8 mouse cellular contexts compared by ENCODE assay signal in genomic region chr12:32819823-32820605, GRCm38 (mm10). TPM values are rescaled to one million over a fixed set of nuclear protein-coding genes. Genes with fewer than 3 reads are reported as not detected.
DNase-seq lines count a peak whose midpoint lies in the region; ATAC-seq and TF ChIP-seq lines count a peak whose summit lies in the region.

No protein-coding gene starts in this region.

- H3K4me2 ChIP-seq in kidney, embryonic 14.5 days (replicated peaks; ENCODE audit: low read depth, low read length) = peak overlapping the region; percentile 59
- H3K4me2 ChIP-seq in limb, embryonic 15.5 days = peak overlapping the region; percentile 59

- no peak for TF ChIP-seq CTCF in bone marrow macrophage, adult 2 months (IDR thresholded peaks at IDR 0.05; ENCODE audit: low read depth, low read length)
- TF ChIP-seq CTCF in embryonic fibroblast, embryonic 13.5 days (IDR thresholded peaks at IDR 0.05; ENCODE audit: borderline replicate concordance, insufficient read depth, low read length) = no peak

- peak; percentile 97 for ATAC-seq in kidney, embryonic 14.5 days (ENCODE audit: low FRiP score, low TSS enrichment)
- ATAC-seq in limb, embryonic 15.5 days (ENCODE audit: insufficient number of reproducible peaks, low FRiP score, low TSS enrichment, low read depth) = peak; percentile 99

- peak overlapping the region; percentile 80 for H3K4me3 ChIP-seq in bone marrow macrophage, adult 2 months (ENCODE audit: insufficient read depth, low read length)
- peak overlapping the region; percentile 78 for H3K4me3 ChIP-seq in embryonic fibroblast, embryonic 13.5 days (ENCODE audit: insufficient read depth, low read length)
- H3K4me3 ChIP-seq in kidney, embryonic 14.5 days (ENCODE audit: low read length) = peak overlapping the region; percentile 87
- H3K4me3 ChIP-seq in limb, embryonic 15.5 days = peak overlapping the region; percentile 80

- no peak for TF ChIP-seq POLR2A in bone marrow macrophage, adult 2 months (IDR thresholded peaks at IDR 0.05; ENCODE audit: borderline replicate concordance, low read depth, low read length)
- peak; percentile 98 for TF ChIP-seq POLR2A in embryonic fibroblast, embryonic 13.5 days (IDR thresholded peaks at IDR 0.05; ENCODE audit: low read depth, low read length)

- peak; percentile 97 for DNase-seq in A20 (ENCODE audit: low read depth, low spot score)
- DNase-seq in heart, adult 9 months (ENCODE audit: low spot score in 2 of 2) = peak; percentile 99
- peak; percentile 99 for DNase-seq in monocyte, adult 2 months (ENCODE audit: low read depth in 1 of 2, low spot score in 2 of 2)
- peak; percentile 97 for DNase-seq in spleen, postnatal 36 days (ENCODE audit: low spot score in 2 of 2)

- peak overlapping the region; percentile 73 for H3K9ac ChIP-seq in kidney, embryonic 14.5 days (ENCODE audit: low read depth, low read length)
- H3K9ac ChIP-seq in limb, embryonic 15.5 days = peak overlapping the region; percentile 63

- WGBS in kidney, embryonic 14.5 days = under 1% methylated on average over 69 of the region's 80 CpGs
- under 1% methylated on average over 72 of the region's 80 CpGs for WGBS in limb, embryonic 15.5 days

- H3K27ac ChIP-seq in bone marrow macrophage, adult 2 months (ENCODE audit: insufficient read depth, low read depth, low read length) = peak overlapping the region; percentile 93
- H3K27ac ChIP-seq in embryonic fibroblast, embryonic 13.5 days (ENCODE audit: insufficient read depth, low read length) = peak overlapping the region; percentile 97
- peak overlapping the region; percentile 96 for H3K27ac ChIP-seq in kidney, embryonic 14.5 days (ENCODE audit: low read depth, low read length)
- peak overlapping the region; percentile 97 for H3K27ac ChIP-seq in limb, embryonic 15.5 days

- peaks cover 43% of the 10 kb centered on the region for H3K4me1 ChIP-seq in bone marrow macrophage, adult 2 months (ENCODE audit: control insufficient read depth, insufficient read depth, low read length)
- H3K4me1 ChIP-seq in embryonic fibroblast, embryonic 13.5 days (ENCODE audit: control insufficient read depth, insufficient read depth, low read length) = 0 out of 2 replicates have a peak, but pooled peaks cover 4% of the 10 kb centered on the region
- H3K4me1 ChIP-seq in kidney, embryonic 14.5 days (ENCODE audit: control insufficient read depth, insufficient read depth, low read length) = peaks cover 3% of the 10 kb centered on the region; the same call in 1 of the 2 replicates
- H3K4me1 ChIP-seq in limb, embryonic 15.5 days = peaks cover 4% of the 10 kb centered on the region; the same call in 1 of the 2 replicates

- no peaks in the 10 kb centered on the region; the same call in 1 of the 2 replicates for H3K36me3 ChIP-seq in kidney, embryonic 14.5 days (ENCODE audit: control insufficient read depth, insufficient read depth, low read length)
- H3K36me3 ChIP-seq in limb, embryonic 15.5 days = no peaks in the 10 kb centered on the region

- H3K9me3 ChIP-seq in kidney, embryonic 14.5 days (ENCODE audit: control insufficient read depth, low read length) = no peaks in the 10 kb centered on the region
- H3K9me3 ChIP-seq in limb, embryonic 15.5 days = no peaks in the 10 kb centered on the region

- no peaks in the 10 kb centered on the region for H3K27me3 ChIP-seq in kidney, embryonic 14.5 days (ENCODE audit: control insufficient read depth, insufficient read depth, low read length)
- H3K27me3 ChIP-seq in limb, embryonic 15.5 days = no peaks in the 10 kb centered on the region

RNA-seq across cellular contexts. Expression of gene Nampt, which starts 0.7 kb away (rescaled TPM):
- polyA plus RNA-seq in bone marrow macrophage, adult 2 months (2012; ENCODE audit: insufficient read depth, insufficient read length, missing spikeins) = 97.2 and 112 TPM in 2 replicates
- 25.4 and 40.6 TPM in 2 replicates for polyA plus RNA-seq in embryonic fibroblast, embryonic 13.5 days (2011; ENCODE audit: insufficient read length, low read depth, missing spikeins)
- polyA plus RNA-seq in kidney, embryonic 14.5 days (2014; fragmentation: Nextera tagmentation; extraction: Ambion mirVana) = 23.6 and 30.9 TPM in 2 replicates
- 19.3 and 19.7 TPM in 2 replicates for polyA plus RNA-seq in limb, embryonic 15.5 days (2015; fragmentation: Nextera tagmentation; extraction: Ambion mirVana)

Comparison
In these comparisons a context has a peak if more than half of its experiments do, and no peak if none do; other contexts are left out.
1. Peak in every context shown above with its lines: DNase-seq, ATAC-seq, H3K4me3 ChIP-seq and H3K27ac ChIP-seq.